Mouse (Mus musculus): ENCODE data around the gene Hrh1. TPM values are rescaled to one million over a fixed set of nuclear protein-coding genes. Genes with fewer than 3 reads are reported as not detected.

Gene Hrh1
- polyA plus RNA-seq, 1 experiment from 2014 or later: 0.06 TPM

GRCm38 (mm10) chr6:114462747-114463146, 65.0 kb downstream of the Hrh1 start:
- ATAC-seq (ENCODE audit: low FRiP score, low TSS enrichment) (no peak), DNase-seq (ENCODE audit: low spot score) (no peak)
- no peak overlapping the region for H3K9ac ChIP-seq (ENCODE audit: low read length)
- no peak overlapping the region for H3K4me3 ChIP-seq (ENCODE audit: low read depth, low read length)
- no peaks in the 10 kb centered on the region for H3K4me1 ChIP-seq (replicated peaks; ENCODE audit: control insufficient read depth, insufficient read depth)
- no peak for TF ChIP-seq EP300 (optimal IDR thresholded peaks at IDR 0.05)
- peak; percentile 73 for TF ChIP-seq CTCF (IDR thresholded peaks at IDR 0.05; ENCODE audit: low read depth)
- no peaks in the 10 kb centered on the region for H3K9me3 ChIP-seq (ENCODE audit: control insufficient read depth, low read length)
- no peak overlapping the region for H3K27ac ChIP-seq (replicated peaks)
- 31% methylated on average over 4 of the region's 4 CpGs for WGBS
- H3K36me3 ChIP-seq (ENCODE audit: control insufficient read depth, insufficient read depth, low read length): no peaks in the 10 kb centered on the region
- no peak overlapping the region for H3K4me2 ChIP-seq (replicated peaks; ENCODE audit: low read depth)
- H3K27me3 ChIP-seq (ENCODE audit: control insufficient read depth, insufficient read depth, low read length): no peaks in the 10 kb centered on the region

- Histone ChIP-seq H3K36me3 (ENCODE audit: control insufficient read depth, insufficient read depth, low read length) (no peaks in the 10 kb centered on the region), H3K9ac (ENCODE audit: low read length) (no peak overlapping the region), H3K27ac (replicated peaks) (no peak overlapping the region), H3K27me3 (ENCODE audit: control insufficient read depth, insufficient read depth, low read length) (no peaks in the 10 kb centered on the region), H3K9me3 (ENCODE audit: control insufficient read depth, low read length) (no peaks in the 10 kb centered on the region), H3K4me2 (replicated peaks; ENCODE audit: low read depth) (no peak overlapping the region), H3K4me3 (ENCODE audit: low read depth, low read length) (no peak overlapping the region), H3K4me1 (replicated peaks; ENCODE audit: control insufficient read depth, insufficient read depth) (no peaks in the 10 kb centered on the region)
- WGBS: 48% methylated on average over 5 of the region's 5 CpGs
- ATAC-seq (ENCODE audit: low FRiP score, low TSS enrichment) (no peak), DNase-seq (ENCODE audit: low spot score) (no peak)
- no peak for TF ChIP-seq EP300 (optimal IDR thresholded peaks at IDR 0.05)
- no peak for TF ChIP-seq CTCF (IDR thresholded peaks at IDR 0.05; ENCODE audit: low read depth)
These were observed 75.8 kb downstream of the Hrh1 start for GRCm38 (mm10) chr6:114473541-114473940.

- no peaks in the 10 kb centered on the region for H3K4me1 ChIP-seq (replicated peaks; ENCODE audit: control insufficient read depth, insufficient read depth)
- no peak overlapping the region for H3K27ac ChIP-seq (replicated peaks)
- no peaks in the 10 kb centered on the region for H3K9me3 ChIP-seq (ENCODE audit: control insufficient read depth, low read length)
- H3K27me3 ChIP-seq (ENCODE audit: control insufficient read depth, insufficient read depth, low read length): no peaks in the 10 kb centered on the region
- WGBS: 89% methylated on average over 3 of the region's 3 CpGs
- no peak overlapping the region for H3K4me3 ChIP-seq (ENCODE audit: low read depth, low read length)
- TF ChIP-seq CTCF (IDR thresholded peaks at IDR 0.05; ENCODE audit: low read depth): no peak
- TF ChIP-seq EP300 (optimal IDR thresholded peaks at IDR 0.05): no peak
- no peaks in the 10 kb centered on the region for H3K36me3 ChIP-seq (ENCODE audit: control insufficient read depth, insufficient read depth, low read length)
- H3K9ac ChIP-seq (ENCODE audit: low read length): no peak overlapping the region
- DNase-seq (ENCODE audit: low spot score) (no peak), ATAC-seq (ENCODE audit: low FRiP score, low TSS enrichment) (no peak)
- no peak overlapping the region for H3K4me2 ChIP-seq (replicated peaks; ENCODE audit: low read depth)
These were observed 76.3 kb downstream of the Hrh1 start for GRCm38 (mm10) chr6:114474059-114474458.

GRCm38 (mm10) chr6:114474911-114475310, 77.2 kb downstream of the Hrh1 start:
- Histone ChIP-seq H3K4me1 (replicated peaks; ENCODE audit: control insufficient read depth, insufficient read depth) (no peaks in the 10 kb centered on the region), H3K4me2 (replicated peaks; ENCODE audit: low read depth) (no peak overlapping the region), H3K27ac (replicated peaks) (no peak overlapping the region), H3K36me3 (ENCODE audit: control insufficient read depth, insufficient read depth, low read length) (no peaks in the 10 kb centered on the region), H3K27me3 (ENCODE audit: control insufficient read depth, insufficient read depth, low read length) (no peaks in the 10 kb centered on the region), H3K9ac (ENCODE audit: low read length) (no peak overlapping the region), H3K4me3 (ENCODE audit: low read depth, low read length) (no peak overlapping the region), H3K9me3 (ENCODE audit: control insufficient read depth, low read length) (no peaks in the 10 kb centered on the region)
- ATAC-seq (ENCODE audit: low FRiP score, low TSS enrichment) (no peak), DNase-seq (ENCODE audit: low spot score) (no peak)
- 81% methylated on average over 4 of the region's 4 CpGs for WGBS
- TF ChIP-seq EP300 (optimal IDR thresholded peaks at IDR 0.05): no peak
- no peak for TF ChIP-seq CTCF (IDR thresholded peaks at IDR 0.05; ENCODE audit: low read depth)

- Histone ChIP-seq H3K36me3 (ENCODE audit: control insufficient read depth, insufficient read depth, low read length) (no peaks in the 10 kb centered on the region), H3K4me2 (replicated peaks; ENCODE audit: low read depth) (no peak overlapping the region), H3K9ac (ENCODE audit: low read length) (no peak overlapping the region), H3K9me3 (ENCODE audit: control insufficient read depth, low read length) (no peaks in the 10 kb centered on the region), H3K27me3 (ENCODE audit: control insufficient read depth, insufficient read depth, low read length) (no peaks in the 10 kb centered on the region), H3K27ac (replicated peaks) (peak overlapping the region; percentile 13; the same call in 1 of the 2 replicates), H3K4me1 (replicated peaks; ENCODE audit: control insufficient read depth, insufficient read depth) (no peaks in the 10 kb centered on the region), H3K4me3 (ENCODE audit: low read depth, low read length) (no peak overlapping the region)
- no peak for DNase-seq (ENCODE audit: low spot score)
- peak; percentile 63; the same call in 1 of the 2 replicates for ATAC-seq (ENCODE audit: low FRiP score, low TSS enrichment)
- 20% methylated on average over 4 of the region's 4 CpGs for WGBS
- TF ChIP-seq EP300 (optimal IDR thresholded peaks at IDR 0.05) (no peak), CTCF (IDR thresholded peaks at IDR 0.05; ENCODE audit: low read depth) (no peak)
These were observed 81.0 kb downstream of the Hrh1 start for GRCm38 (mm10) chr6:114478771-114479170.

GRCm38 (mm10) chr6:114479644-114480410, 82.1 kb downstream of the Hrh1 start:
- Histone ChIP-seq H3K9me3 (ENCODE audit: control insufficient read depth, low read length) (no peaks in the 10 kb centered on the region), H3K4me2 (replicated peaks; ENCODE audit: low read depth) (no peak overlapping the region), H3K27ac (replicated peaks) (no peak overlapping the region; the same call in 1 of the 2 replicates), H3K9ac (ENCODE audit: low read length) (no peak overlapping the region), H3K27me3 (ENCODE audit: control insufficient read depth, insufficient read depth, low read length) (no peaks in the 10 kb centered on the region), H3K4me3 (ENCODE audit: low read depth, low read length) (no peak overlapping the region), H3K4me1 (replicated peaks; ENCODE audit: control insufficient read depth, insufficient read depth) (no peaks in the 10 kb centered on the region), H3K36me3 (ENCODE audit: control insufficient read depth, insufficient read depth, low read length) (no peaks in the 10 kb centered on the region)
- 91% methylated on average over 16 of the region's 16 CpGs for WGBS
- no peak for TF ChIP-seq EP300 (optimal IDR thresholded peaks at IDR 0.05)
- TF ChIP-seq CTCF (IDR thresholded peaks at IDR 0.05; ENCODE audit: low read depth): peak; percentile 56
- DNase-seq (ENCODE audit: low spot score): no peak
- peak; percentile 35; the same call in 1 of the 2 replicates for ATAC-seq (ENCODE audit: low FRiP score, low TSS enrichment)

Data from stomach, postnatal 0 days (tissue).